Mouse (Mus musculus): ENCODE data around the gene Ncdn. TPM values are rescaled to one million over a fixed set of nuclear protein-coding genes. Genes with fewer than 3 reads are reported as not detected.

Gene Ncdn
- 10.8 and 13.1 TPM in 2 replicates for polyA plus RNA-seq (2012; ENCODE audit: insufficient read depth, insufficient read length, missing spikeins)

GRCm38 (mm10) chr4:126753268-126754230 is at the start of gene Ncdn, which contains the start of gene AU040320:
TSS of gene Ncdn (minus strand) at chr4:126753438.
TSS of gene AU040320 (plus strand) at chr4:126753544.
- peak within 1 kb of the TSS; percentile 94 for H3K4me3 ChIP-seq (ENCODE audit: insufficient read depth, low read length)
- peak within 1 kb of the TSS; percentile 92 for H3K27ac ChIP-seq (ENCODE audit: insufficient read depth, low read depth, low read length)
- H3K4me1 ChIP-seq (ENCODE audit: control insufficient read depth, insufficient read depth, low read length): no peaks in the 10 kb centered on the region
- TF ChIP-seq CTCF (IDR thresholded peaks at IDR 0.05; ENCODE audit: low read depth, low read length) (no peak), POLR2A (IDR thresholded peaks at IDR 0.05; ENCODE audit: borderline replicate concordance, low read depth, low read length) (no peak)

DNA sequence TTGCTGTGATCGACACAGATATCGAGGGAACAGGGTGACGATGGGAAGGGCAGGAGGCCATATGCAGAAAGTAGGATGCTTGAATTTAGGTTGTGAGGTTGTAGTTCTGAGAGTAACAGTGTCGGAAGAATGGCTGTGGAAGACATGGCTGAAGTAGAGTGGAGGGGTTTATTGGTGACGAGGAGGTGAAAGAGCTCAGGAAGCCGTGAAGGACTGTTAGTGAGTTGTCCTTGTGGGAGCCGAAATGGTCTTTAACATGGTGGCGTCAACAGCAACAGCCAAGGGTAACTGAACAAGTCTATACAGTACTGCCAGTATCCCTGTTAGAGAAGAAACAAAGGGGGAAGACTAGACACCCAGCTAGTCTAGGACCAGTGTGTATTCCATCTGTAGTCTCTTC is 48.9 kb upstream of the Ncdn start:
- no peak overlapping the region for H3K4me3 ChIP-seq (ENCODE audit: insufficient read depth, low read length)
- TF ChIP-seq CTCF (IDR thresholded peaks at IDR 0.05; ENCODE audit: low read depth, low read length) (no peak), POLR2A (IDR thresholded peaks at IDR 0.05; ENCODE audit: borderline replicate concordance, low read depth, low read length) (no peak)
- H3K27ac ChIP-seq (ENCODE audit: insufficient read depth, low read depth, low read length): no peak overlapping the region
- no peaks in the 10 kb centered on the region for H3K4me1 ChIP-seq (ENCODE audit: control insufficient read depth, insufficient read depth, low read length)

GRCm38 (mm10) chr4:126792341-126793102 is 39.3 kb upstream of the Ncdn start:
- TF ChIP-seq POLR2A (IDR thresholded peaks at IDR 0.05; ENCODE audit: borderline replicate concordance, low read depth, low read length): no peak
- no peaks in the 10 kb centered on the region for H3K4me1 ChIP-seq (ENCODE audit: control insufficient read depth, insufficient read depth, low read length)
- no peak overlapping the region for H3K4me3 ChIP-seq (ENCODE audit: insufficient read depth, low read length)
- no peak overlapping the region for H3K27ac ChIP-seq (ENCODE audit: insufficient read depth, low read depth, low read length)

DNA sequence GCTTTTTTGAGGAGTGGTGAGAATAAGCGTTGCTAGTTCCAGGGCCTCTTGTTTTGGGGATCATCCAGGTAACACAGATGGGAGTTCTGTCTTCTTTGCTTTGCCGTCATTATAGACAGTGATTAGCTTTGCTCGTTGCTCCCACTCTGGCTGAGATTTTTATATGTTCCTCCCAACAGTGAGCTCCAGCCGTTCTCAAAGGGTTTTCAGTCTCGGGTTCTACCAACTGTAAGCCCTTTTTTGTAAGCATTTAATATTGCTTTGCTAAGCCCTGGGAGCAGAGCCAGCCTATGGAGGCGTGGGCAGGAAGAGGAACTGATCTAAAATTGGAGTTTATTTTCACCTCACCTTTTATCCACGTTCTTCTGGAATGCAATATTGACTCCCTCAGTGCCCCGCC is 29.8 kb upstream of the Ncdn start:
- Histone ChIP-seq H3K4me3 (ENCODE audit: insufficient read depth, low read length) (no peak overlapping the region), H3K4me1 (ENCODE audit: control insufficient read depth, insufficient read depth, low read length) (peaks cover 4% of the 10 kb centered on the region), H3K27ac (ENCODE audit: insufficient read depth, low read depth, low read length) (no peak overlapping the region)
- TF ChIP-seq CTCF (IDR thresholded peaks at IDR 0.05; ENCODE audit: low read depth, low read length): no peak
- no peak for TF ChIP-seq POLR2A (IDR thresholded peaks at IDR 0.05; ENCODE audit: borderline replicate concordance, low read depth, low read length)

- TF ChIP-seq CTCF (IDR thresholded peaks at IDR 0.05; ENCODE audit: low read depth, low read length) (no peak), POLR2A (IDR thresholded peaks at IDR 0.05; ENCODE audit: borderline replicate concordance, low read depth, low read length) (no peak)
- Histone ChIP-seq H3K4me3 (ENCODE audit: insufficient read depth, low read length) (no peak overlapping the region), H3K4me1 (ENCODE audit: control insufficient read depth, insufficient read depth, low read length) (peaks cover 4% of the 10 kb centered on the region), H3K27ac (ENCODE audit: insufficient read depth, low read depth, low read length) (no peak overlapping the region)
Observed at GRCm38 (mm10) chr4:126782512-126782911, 29.3 kb upstream of the Ncdn start.

DNA sequence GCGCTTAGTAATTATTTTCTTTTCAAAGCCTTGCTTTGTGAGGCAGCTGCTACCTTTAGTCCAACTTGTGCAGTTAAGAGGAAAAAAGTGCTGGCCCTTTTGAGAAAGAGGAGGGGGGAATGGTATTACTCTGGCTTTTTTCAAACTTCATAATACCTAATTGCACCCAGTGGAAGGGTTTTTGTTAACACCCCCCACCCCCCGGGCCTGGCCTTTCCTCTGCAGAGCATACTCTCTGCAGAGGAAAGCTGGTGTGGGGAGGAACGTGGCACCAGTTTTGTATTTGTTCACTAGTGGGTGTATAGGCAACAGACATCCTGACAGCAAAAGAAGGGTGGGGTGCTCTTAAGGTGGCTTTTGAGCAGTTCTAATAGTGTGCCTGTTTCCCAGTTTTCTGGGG is 28.6 kb upstream of the Ncdn start:
- H3K4me3 ChIP-seq (ENCODE audit: insufficient read depth, low read length): no peak overlapping the region
- no peak overlapping the region for H3K27ac ChIP-seq (ENCODE audit: insufficient read depth, low read depth, low read length)
- TF ChIP-seq POLR2A (IDR thresholded peaks at IDR 0.05; ENCODE audit: borderline replicate concordance, low read depth, low read length): no peak
- TF ChIP-seq CTCF (IDR thresholded peaks at IDR 0.05; ENCODE audit: low read depth, low read length): no peak
- H3K4me1 ChIP-seq (ENCODE audit: control insufficient read depth, insufficient read depth, low read length): peaks cover 4% of the 10 kb centered on the region

GRCm38 (mm10) chr4:126779826-126780775 is 26.9 kb upstream of the Ncdn start:
- Histone ChIP-seq H3K4me3 (ENCODE audit: insufficient read depth, low read length) (no peak overlapping the region), H3K4me1 (ENCODE audit: control insufficient read depth, insufficient read depth, low read length) (peaks cover 4% of the 10 kb centered on the region), H3K27ac (ENCODE audit: insufficient read depth, low read depth, low read length) (no peak overlapping the region)
- TF ChIP-seq CTCF (IDR thresholded peaks at IDR 0.05; ENCODE audit: low read depth, low read length): no peak
- TF ChIP-seq POLR2A (IDR thresholded peaks at IDR 0.05; ENCODE audit: borderline replicate concordance, low read depth, low read length): no peak

DNA sequence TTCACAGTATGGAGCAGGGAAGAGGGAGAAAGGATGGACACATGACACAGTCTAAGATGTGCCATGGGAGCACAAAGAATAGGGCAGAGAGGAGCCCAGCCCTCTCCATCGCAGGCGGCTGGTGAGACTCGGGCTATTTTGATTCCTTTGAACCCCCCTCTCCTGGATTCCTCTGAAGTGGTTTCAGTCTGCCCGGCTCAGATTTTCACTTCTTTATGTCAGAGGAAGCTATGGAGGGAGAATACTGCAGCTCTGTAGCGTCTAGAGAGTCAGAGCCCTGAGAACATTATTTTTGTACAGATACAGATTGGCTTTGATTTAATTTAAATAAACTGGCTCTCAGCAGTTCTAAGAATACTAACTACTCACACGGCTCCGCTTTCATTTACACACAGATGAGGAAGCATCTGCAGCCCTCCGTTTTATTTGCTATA is 25.9 kb upstream of the Ncdn start:
- Histone ChIP-seq H3K4me3 (ENCODE audit: insufficient read depth, low read length) (no peak overlapping the region), H3K4me1 (ENCODE audit: control insufficient read depth, insufficient read depth, low read length) (peaks cover 4% of the 10 kb centered on the region), H3K27ac (ENCODE audit: insufficient read depth, low read depth, low read length) (no peak overlapping the region)
- TF ChIP-seq POLR2A (IDR thresholded peaks at IDR 0.05; ENCODE audit: borderline replicate concordance, low read depth, low read length): no peak
- no peak for TF ChIP-seq CTCF (IDR thresholded peaks at IDR 0.05; ENCODE audit: low read depth, low read length)

GRCm38 (mm10) chr4:126775182-126775581 is 21.9 kb upstream of the Ncdn start:
- no peak overlapping the region for H3K4me3 ChIP-seq (ENCODE audit: insufficient read depth, low read length)
- TF ChIP-seq POLR2A (IDR thresholded peaks at IDR 0.05; ENCODE audit: borderline replicate concordance, low read depth, low read length) (no peak), CTCF (IDR thresholded peaks at IDR 0.05; ENCODE audit: low read depth, low read length) (no peak)
- H3K4me1 ChIP-seq (ENCODE audit: control insufficient read depth, insufficient read depth, low read length): peaks cover 6% of the 10 kb centered on the region
- no peak overlapping the region for H3K27ac ChIP-seq (ENCODE audit: insufficient read depth, low read depth, low read length)
